Mouse (Mus musculus) T-cell, adult 2 months (primary cell): ENCODE results near the gene Mrgprh.

Experiments used
- DNase-seq: peaks from one replicate; pipeline ENCODE4 v3.0.0; 2022; ENCODE audit warnings: low spot score

Gene Mrgprh

GRCm38 (mm10) chr17:12921073-12921472, 45.2 kb downstream of the Mrgprh start:
- DNase-seq = no peak

GRCm38 (mm10) chr17:12925001-12925400, 49.2 kb downstream of the Mrgprh start:
- DNase-seq = no peak

GRCm38 (mm10) chr17:12925703-12926180, 49.9 kb downstream of the Mrgprh start:
- DNase-seq = no peak
